Mouse (Mus musculus): ENCODE measurements around the gene Gapvd1.
"Not testable (repeated sequence)": the region's sequence is repeated elsewhere in the genome, so short reads cannot be mapped to it uniquely, and the experiment has no call there.

The Gapvd1 gene

GRCm38 (mm10) chr2:34754551-34755358, at the start of gene Gapvd1:
Gene Gapvd1, minus strand, starts transcription at chr2:34755232.
- peak; percentile 76 for DNase-seq

- DNase-seq = peak; percentile 63
Observed at GRCm38 (mm10) chr2:34804815-34805214, 49.8 kb upstream of the Gapvd1 start.

DNA sequence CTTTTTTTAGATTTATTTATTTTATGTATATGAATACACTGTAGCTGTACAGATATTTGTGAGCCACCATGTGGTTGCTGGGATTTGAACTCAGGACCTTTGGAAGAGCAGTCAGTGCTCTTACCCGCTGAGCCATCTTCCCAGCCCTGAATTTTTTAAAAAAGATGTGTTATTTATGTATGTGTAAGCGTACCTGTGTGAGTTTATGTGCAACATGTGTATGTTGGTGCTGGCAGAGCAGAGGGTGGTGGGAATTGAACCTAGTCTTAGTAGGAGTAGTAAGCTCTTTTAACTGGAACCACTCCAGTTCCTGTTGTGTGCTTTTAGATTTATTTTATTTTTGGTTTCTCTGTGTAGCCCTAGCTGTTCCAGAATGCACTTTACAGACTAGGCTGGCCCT, 49.1 kb upstream of the Gapvd1 start:
- DNase-seq = no peak

GRCm38 (mm10) chr2:34803746-34804145, 48.7 kb upstream of the Gapvd1 start:
- peak; percentile 17 for DNase-seq

- DNase-seq = peak; percentile 67
Observed at GRCm38 (mm10) chr2:34802565-34803245, 47.7 kb upstream of the Gapvd1 start.

DNA sequence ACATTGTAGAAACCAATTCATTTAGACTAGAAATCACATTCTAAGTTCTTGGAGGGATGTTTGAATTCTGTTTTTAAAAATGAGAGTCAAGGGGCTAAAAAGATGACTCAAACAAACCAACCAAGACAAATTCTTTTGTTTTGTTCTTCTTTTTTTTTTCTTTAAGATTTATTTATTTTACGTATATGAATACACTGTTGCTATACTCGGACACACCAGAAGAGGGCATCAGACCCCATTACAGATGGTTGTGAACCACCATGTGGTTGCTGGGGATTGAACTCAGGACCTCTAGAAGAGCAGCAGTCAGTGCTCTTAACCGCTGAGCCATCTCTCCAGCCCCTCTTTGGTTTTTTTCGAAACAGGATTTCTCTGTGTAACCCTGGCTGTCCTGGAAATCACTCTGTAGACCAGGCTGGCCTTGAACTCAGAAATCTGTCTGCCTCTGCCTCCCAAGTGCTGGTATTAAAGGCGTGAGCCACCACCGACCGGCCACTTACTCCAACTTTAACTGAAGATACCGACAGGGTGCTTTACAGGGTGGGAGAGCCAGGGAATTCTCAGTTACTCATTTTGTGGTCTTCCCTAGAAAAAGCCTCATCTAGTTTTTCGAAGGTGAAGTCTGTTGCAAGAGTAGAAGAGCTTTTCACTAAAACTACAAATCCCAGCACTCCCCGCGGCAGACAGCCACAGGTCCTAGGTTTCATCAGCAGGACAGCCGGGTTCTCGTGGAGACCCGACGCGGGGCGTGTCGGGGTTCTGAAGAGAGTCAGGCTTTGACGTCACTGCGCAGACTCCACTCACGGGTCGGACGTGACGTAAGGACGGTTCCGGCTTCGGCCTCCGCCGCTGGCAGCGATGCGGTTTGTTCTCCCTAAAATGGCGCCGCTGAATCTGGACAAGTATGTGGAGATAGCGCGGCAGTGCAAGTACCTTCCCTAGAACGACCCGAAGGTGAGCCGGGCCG, 46.8 kb upstream of the Gapvd1 start:
- peak; percentile 98 for DNase-seq

GRCm38 (mm10) chr2:34800371-34800770, 45.3 kb upstream of the Gapvd1 start:
- DNase-seq = no peak

- DNase-seq = peak; percentile 94
Observed at GRCm38 (mm10) chr2:34799357-34800256, 44.6 kb upstream of the Gapvd1 start, which contains the start of gene Rabepk. Gene Rabepk, minus strand, starts transcription at chr2:34799912.

- DNase-seq = no peak
Observed at GRCm38 (mm10) chr2:34795426-34795825, 40.4 kb upstream of the Gapvd1 start.

DNA sequence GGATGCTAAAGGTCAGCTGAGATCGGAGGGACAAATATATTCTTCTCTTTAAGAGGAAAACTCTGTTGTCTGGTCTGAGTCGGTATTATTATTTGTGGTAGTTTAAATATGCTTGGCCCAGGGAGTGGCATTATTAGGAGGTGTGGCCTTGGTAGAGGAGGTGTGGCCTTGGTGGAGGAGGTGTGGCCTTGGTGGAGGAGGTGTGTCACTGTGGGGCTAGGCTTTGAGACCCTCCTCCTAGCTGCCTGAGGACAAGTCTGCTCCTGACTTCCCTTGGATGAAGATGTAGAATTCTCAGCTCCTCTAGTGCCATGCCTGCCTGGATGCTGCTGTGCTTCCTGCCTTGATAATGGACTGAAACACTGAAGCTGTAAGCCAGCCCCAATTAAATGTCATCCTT, 39.5 kb upstream of the Gapvd1 start:
- DNase-seq = no peak

- DNase-seq = not testable (repeated sequence)
Observed at GRCm38 (mm10) chr2:34792543-34792942, 37.5 kb upstream of the Gapvd1 start.

DNA sequence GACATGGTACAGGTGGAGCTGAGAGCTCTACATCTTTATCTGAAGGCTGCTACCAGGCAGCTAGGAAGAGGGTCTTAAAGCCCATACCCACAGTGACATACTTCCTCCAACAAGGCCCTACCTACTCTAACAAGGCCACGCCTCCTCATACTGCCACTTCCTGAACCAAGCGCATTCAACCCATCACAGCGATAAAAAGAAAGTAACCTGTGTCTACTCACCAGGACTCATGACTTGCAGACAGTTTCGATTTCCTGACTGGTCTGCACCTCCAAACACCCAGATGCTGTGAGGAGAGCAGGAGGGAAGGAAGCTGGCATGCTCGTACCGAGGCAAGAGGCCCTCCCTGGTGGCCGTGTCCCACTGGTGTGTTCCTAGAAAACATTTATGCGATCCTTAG, 35.2 kb upstream of the Gapvd1 start:
- no peak for DNase-seq

DNA sequence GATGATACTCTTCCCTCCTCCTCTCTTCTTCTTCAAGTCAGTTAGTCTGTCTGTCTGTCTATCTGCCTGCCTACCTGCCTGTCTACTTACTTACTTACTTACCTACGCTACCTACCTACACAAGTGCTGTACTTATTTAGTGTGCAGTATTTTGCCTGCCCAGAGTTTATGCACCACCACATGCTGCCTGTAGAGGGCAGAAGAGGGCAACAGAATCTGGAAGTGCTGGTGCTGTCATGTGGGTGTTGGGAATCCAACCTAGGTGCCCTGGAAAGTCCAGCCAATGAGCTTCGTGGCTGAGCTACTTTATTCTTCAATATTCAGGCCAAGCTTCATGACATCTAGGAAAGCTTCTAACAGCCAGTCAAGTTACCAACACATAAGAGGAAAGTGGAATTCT, 29.1 kb upstream of the Gapvd1 start:
- peak; percentile 81 for DNase-seq

DNA sequence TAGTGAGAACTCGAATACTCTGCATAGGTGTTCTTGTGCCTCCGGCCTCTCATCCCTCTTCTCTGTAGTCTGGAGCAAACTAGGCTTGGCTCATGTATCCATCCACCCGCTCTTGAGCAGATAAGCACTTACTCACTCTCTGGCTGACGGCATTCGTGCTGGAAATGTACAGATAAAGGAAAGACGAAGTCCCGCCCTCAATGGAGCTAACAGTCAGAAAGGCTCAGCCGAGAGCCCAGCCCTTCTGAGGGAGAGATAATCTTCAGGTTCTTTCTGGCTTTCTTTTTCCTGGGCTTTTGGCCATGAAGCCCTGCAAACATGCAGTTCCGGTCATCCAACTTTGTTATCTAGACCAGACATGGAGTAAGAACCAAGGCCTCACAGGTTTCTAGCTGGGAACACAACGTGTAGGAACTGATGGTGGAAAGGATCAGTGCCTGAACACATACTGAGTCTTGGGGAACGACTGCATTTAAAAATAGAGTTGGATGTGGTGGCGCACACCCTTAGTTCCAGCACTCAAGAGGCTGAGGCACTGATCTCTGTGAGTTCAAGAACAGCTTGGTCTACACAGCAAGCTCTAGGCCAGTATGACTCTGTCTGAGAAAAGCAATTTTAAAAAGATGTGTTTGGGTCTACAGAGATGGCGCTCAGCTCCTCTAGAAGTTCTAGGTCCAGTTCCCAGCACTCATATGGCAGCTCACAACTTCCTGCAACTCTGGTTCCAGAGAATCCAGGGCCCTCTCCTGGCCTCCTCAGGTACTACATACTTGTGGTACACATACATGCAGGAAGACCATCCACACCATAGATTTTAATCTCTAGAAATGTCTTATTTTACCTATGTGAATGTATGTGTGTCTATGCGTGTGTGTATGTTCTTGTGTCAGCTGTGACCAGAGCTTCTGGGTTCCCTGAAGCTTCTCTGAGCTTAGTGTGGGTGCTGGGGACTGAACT, 28.3 kb upstream of the Gapvd1 start:
- DNase-seq = peak; percentile 90

- DNase-seq = no peak
Observed at GRCm38 (mm10) chr2:34777237-34777868, 22.3 kb upstream of the Gapvd1 start.

DNA sequence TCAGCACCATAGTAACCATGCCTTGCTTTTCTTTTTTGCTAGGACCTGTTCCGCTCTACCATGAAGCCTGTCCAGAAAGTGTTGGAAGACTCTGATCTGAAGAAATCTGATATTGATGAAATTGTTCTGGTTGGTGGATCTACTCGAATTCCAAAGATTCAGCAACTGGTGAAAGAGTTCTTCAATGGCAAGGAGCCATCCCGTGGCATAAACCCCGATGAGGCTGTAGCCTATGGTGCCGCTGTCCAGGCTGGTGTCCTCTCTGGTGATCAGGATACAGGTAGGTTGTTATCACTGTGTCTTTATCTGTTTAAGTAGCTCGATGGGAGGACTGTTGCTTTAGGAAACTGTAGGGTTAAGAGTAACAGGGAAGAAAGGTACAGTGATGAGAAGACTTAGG, 19.5 kb upstream of the Gapvd1 start:
- no peak for DNase-seq

GRCm38 (mm10) chr2:34773673-34774072, 18.6 kb upstream of the Gapvd1 start:
- DNase-seq = no peak

DNA sequence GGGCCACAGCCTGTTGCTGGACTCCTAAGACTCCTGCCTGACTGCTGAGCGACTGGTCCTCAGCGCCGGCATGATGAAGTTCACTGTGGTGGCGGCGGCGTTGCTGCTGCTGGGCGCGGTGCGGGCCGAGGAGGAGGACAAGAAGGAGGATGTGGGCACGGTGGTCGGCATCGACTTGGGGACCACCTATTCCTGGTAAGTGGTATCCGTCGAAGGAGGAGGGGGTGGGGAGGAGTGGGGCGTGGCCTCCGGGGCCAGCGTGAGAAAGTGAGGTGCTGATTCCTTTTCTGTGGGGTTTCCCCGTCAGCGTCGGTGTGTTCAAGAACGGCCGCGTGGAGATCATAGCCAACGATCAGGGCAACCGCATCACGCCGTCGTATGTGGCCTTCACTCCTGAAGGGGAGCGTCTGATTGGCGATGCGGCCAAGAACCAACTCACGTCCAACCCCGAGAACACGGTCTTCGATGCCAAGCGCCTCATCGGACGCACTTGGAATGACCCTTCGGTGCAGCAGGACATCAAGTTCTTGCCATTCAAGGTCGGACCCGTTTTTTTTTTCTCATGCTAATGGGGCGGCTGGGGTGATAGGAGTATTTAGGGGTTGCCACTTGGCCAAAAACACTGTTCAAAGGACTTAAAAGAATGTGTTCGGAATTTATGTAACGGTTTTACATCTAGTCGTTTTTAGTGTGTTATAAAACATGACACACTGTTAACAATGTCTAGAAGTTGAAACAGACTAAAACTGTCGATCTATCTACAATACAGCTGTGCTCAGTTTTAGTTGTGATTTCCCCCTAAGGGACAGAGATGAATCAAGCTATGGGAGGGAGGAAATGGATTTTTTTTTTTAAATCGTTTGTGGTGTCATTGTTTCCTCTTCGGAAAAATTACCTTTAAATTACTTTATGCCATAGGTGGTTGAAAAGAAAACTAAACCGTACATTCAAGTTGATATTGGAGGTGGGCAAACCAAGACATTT, 17.5 kb upstream of the Gapvd1 start:
- peak; percentile 78 for DNase-seq
